Mouse (Mus musculus): ENCODE results near the gene Rbm33.

Rbm33 gene

GRCm38 (mm10) chr5:28316722-28317245, at the start of gene Rbm33:
Rbm33 (plus strand) TSS chr5:28317121.
- DNase-seq (ENCODE audit: extremely low spot score, low spot score): peak; percentile 91

GRCm38 (mm10) chr5:28267576-28267975, 49.3 kb upstream of the Rbm33 start:
- DNase-seq (ENCODE audit: extremely low spot score, low spot score): no peak

GRCm38 (mm10) chr5:28269469-28269991, 47.4 kb upstream of the Rbm33 start:
- DNase-seq (ENCODE audit: extremely low spot score, low spot score): no peak

- no peak for DNase-seq (ENCODE audit: extremely low spot score, low spot score)
Observed at GRCm38 (mm10) chr5:28272836-28273235, 44.1 kb upstream of the Rbm33 start.

GRCm38 (mm10) chr5:28277279-28277678, 39.6 kb upstream of the Rbm33 start:
- DNase-seq (ENCODE audit: extremely low spot score, low spot score): no peak

GRCm38 (mm10) chr5:28289111-28289510, 27.8 kb upstream of the Rbm33 start:
- DNase-seq (ENCODE audit: extremely low spot score, low spot score): no peak

- no peak for DNase-seq (ENCODE audit: extremely low spot score, low spot score)
Observed at GRCm38 (mm10) chr5:28290630-28291029, 26.3 kb upstream of the Rbm33 start.

GRCm38 (mm10) chr5:28291118-28291850, 25.6 kb upstream of the Rbm33 start:
- no peak for DNase-seq (ENCODE audit: extremely low spot score, low spot score)

GRCm38 (mm10) chr5:28292281-28292680, 24.6 kb upstream of the Rbm33 start:
- no peak for DNase-seq (ENCODE audit: extremely low spot score, low spot score)

GRCm38 (mm10) chr5:28293990-28294389, 22.9 kb upstream of the Rbm33 start:
- peak; percentile 88 for DNase-seq (ENCODE audit: extremely low spot score, low spot score)

- DNase-seq (ENCODE audit: extremely low spot score, low spot score): no peak
Observed at GRCm38 (mm10) chr5:28298161-28298560, 18.8 kb upstream of the Rbm33 start.

- no peak for DNase-seq (ENCODE audit: extremely low spot score, low spot score)
Observed at GRCm38 (mm10) chr5:28298693-28299092, 18.2 kb upstream of the Rbm33 start.

GRCm38 (mm10) chr5:28299346-28299745, 17.6 kb upstream of the Rbm33 start:
- no peak for DNase-seq (ENCODE audit: extremely low spot score, low spot score)

GRCm38 (mm10) chr5:28302671-28303070, 14.2 kb upstream of the Rbm33 start:
- no peak for DNase-seq (ENCODE audit: extremely low spot score, low spot score)

- DNase-seq (ENCODE audit: extremely low spot score, low spot score): no peak
Observed at GRCm38 (mm10) chr5:28304551-28304950, 12.4 kb upstream of the Rbm33 start.

GRCm38 (mm10) chr5:28315526-28315925, 1.4 kb upstream of the Rbm33 start:
- no peak for DNase-seq (ENCODE audit: extremely low spot score, low spot score)

- no peak for DNase-seq (ENCODE audit: extremely low spot score, low spot score)
Observed at GRCm38 (mm10) chr5:28316151-28316721, 685 bp upstream of the Rbm33 start.

GRCm38 (mm10) chr5:28317253-28317916, 464 bp downstream of the Rbm33 start:
- no peak for DNase-seq (ENCODE audit: extremely low spot score, low spot score)

- DNase-seq (ENCODE audit: extremely low spot score, low spot score): peak; percentile 27
Observed at GRCm38 (mm10) chr5:28317917-28318267, 971 bp downstream of the Rbm33 start.

GRCm38 (mm10) chr5:28318671-28319070, 1.8 kb downstream of the Rbm33 start:
- DNase-seq (ENCODE audit: extremely low spot score, low spot score): no peak

- DNase-seq (ENCODE audit: extremely low spot score, low spot score): no peak
Observed at GRCm38 (mm10) chr5:28321769-28322168, 4.8 kb downstream of the Rbm33 start.

- DNase-seq (ENCODE audit: extremely low spot score, low spot score): no peak
Observed at GRCm38 (mm10) chr5:28322189-28322588, 5.3 kb downstream of the Rbm33 start.
